Mouse (Mus musculus) heart, embryonic 16.5 days (tissue): ENCODE results near the gene Bcl2a1b. TPM values are rescaled to one million over a fixed set of nuclear protein-coding genes. Genes with fewer than 3 reads are reported as not detected.
"Not testable (repeated sequence)": the region's sequence is repeated elsewhere in the genome, so short reads cannot be mapped to it uniquely, and the experiment has no call there.

Source experiments
- ATAC-seq: fragments of 200-750 bp; cut with Nextera tagmentation; replicated peaks from 2 replicates; pipeline ENCODE4 v1.8.0; 2017; ENCODE audit warnings: moderate number of reproducible peaks; ENCODE audit not compliant: insufficient read depth, low FRiP score; ENCODE audit errors: extremely low read depth
- H3K27ac ChIP-seq: fragments of 300-500 bp; sonication (generic); 2 replicates; pipeline ENCODE4 v1.5.1; 2014; ENCODE audit warnings: mild to moderate bottlenecking, low read length, control low read depth, moderate library complexity
- H3K27me3 ChIP-seq: fragments of 300-500 bp; sonication (generic); 2 replicates; pipeline ENCODE4 v1.6.1; 2014; ENCODE audit warnings: low read length, mixed read lengths; ENCODE audit not compliant: control insufficient read depth, insufficient read depth
- H3K36me3 ChIP-seq: fragments of 300-500 bp; sonication (generic); 2 replicates; pipeline ENCODE4 v1.6.1; 2014; ENCODE audit not compliant: control insufficient read depth, insufficient read depth
- H3K4me1 ChIP-seq: fragments of 300-500 bp; sonication (generic); 2 replicates; pipeline ENCODE4 v1.6.1; 2014; ENCODE audit warnings: low read length, mixed read lengths; ENCODE audit not compliant: control insufficient read depth, insufficient read depth
- H3K4me2 ChIP-seq: fragments of 300-500 bp; sonication (generic); 2 replicates; pipeline ENCODE4 v1.6.1; 2014; ENCODE audit warnings: low read depth, mild to moderate bottlenecking, control low read depth, low read length
- H3K4me3 ChIP-seq: fragments of 300-500 bp; sonication (generic); 2 replicates; pipeline ENCODE4 v1.5.1; 2014; ENCODE audit warnings: mild to moderate bottlenecking, control low read depth, low read length
- H3K9ac ChIP-seq: fragments of 300-500 bp; sonication (generic); 2 replicates; pipeline ENCODE4 v1.6.1; 2014; ENCODE audit warnings: low read length, control low read depth
- H3K9me3 ChIP-seq: fragments of 300-500 bp; sonication (generic); replicated peaks from 2 replicates; pipeline ENCODE4 v1.6.1; 2016; ENCODE audit warnings: low read length; ENCODE audit not compliant: control insufficient read depth
- WGBS: fragments of 180-500 bp; shearing (Covaris S2); extraction: QIAGEN DNeasy Blood & Tissue Kit; methylation state at CpG from one replicate; pipeline ENCODE4 v1.1.7; 2014; 5-methylcytosine and 5-hydroxymethylcytosine counted together
- polyA plus RNA-seq: library from polyadenylated mRNA; unstranded; fragments of >200 nt; fragmentation: Nextera tagmentation; extraction: Ambion mirVana; gene quantifications from 2 replicates; pipeline ENCODE4 v1.2.1, GENCODE M21; 2015

Gene Bcl2a1b
- polyA plus RNA-seq, 1 experiment from 2014 or later: 4.6 TPM

- H3K9ac ChIP-seq: peak within 1 kb of the TSS; percentile 38
- peak; percentile 56; the same call in 1 of the 2 replicates for ATAC-seq
- not testable (repeated sequence) for H3K4me1 ChIP-seq, H3K9me3 ChIP-seq, H3K36me3 ChIP-seq, H3K27me3 ChIP-seq
- peak within 1 kb of the TSS; percentile 41 for H3K4me3 ChIP-seq
- peak within 1 kb of the TSS; percentile 71 for H3K27ac ChIP-seq
- 25% methylated on average over 9 of the region's 12 CpGs for WGBS
- H3K4me2 ChIP-seq: peak within 1 kb of the TSS; percentile 59
Measured at GRCm38 (mm10) chr9:89210353-89211064, 11.5 kb downstream of the Bcl2a1b start, which contains the start of gene Mthfs. Gene Mthfs, plus strand, starts transcription at chr9:89210676.

GRCm38 (mm10) chr9:89211065-89211858, 12.3 kb downstream of the Bcl2a1b start:
- 2% methylated on average over 16 of the region's 44 CpGs for WGBS
- not testable (repeated sequence) for H3K9me3 ChIP-seq, H3K36me3 ChIP-seq, H3K27me3 ChIP-seq, H3K4me1 ChIP-seq
- peak; percentile 94 for ATAC-seq
- peak overlapping the region; percentile 34; the same call in 1 of the 2 replicates for H3K9ac ChIP-seq
- H3K27ac ChIP-seq: peak overlapping the region; percentile 65
- peak overlapping the region; percentile 38 for H3K4me3 ChIP-seq
- H3K4me2 ChIP-seq: peak overlapping the region; percentile 59

- not testable (repeated sequence) for H3K27ac ChIP-seq, H3K36me3 ChIP-seq, H3K9me3 ChIP-seq, H3K27me3 ChIP-seq, H3K4me2 ChIP-seq, H3K4me1 ChIP-seq, H3K4me3 ChIP-seq, H3K9ac ChIP-seq
- ATAC-seq: 0 out of 2 replicates have a peak, but pooled peaks have one; percentile 24
- WGBS: 31% methylated on average over 1 of the region's 1 CpGs
Measured at GRCm38 (mm10) chr9:89212428-89212827, 13.4 kb downstream of the Bcl2a1b start.

- 85% methylated on average over 4 of the region's 4 CpGs for WGBS
- not testable (repeated sequence) for H3K27me3 ChIP-seq, ATAC-seq, H3K36me3 ChIP-seq, H3K4me2 ChIP-seq, H3K4me3 ChIP-seq, H3K9ac ChIP-seq, H3K4me1 ChIP-seq, H3K27ac ChIP-seq, H3K9me3 ChIP-seq
Measured at GRCm38 (mm10) chr9:89218174-89218573, 19.2 kb downstream of the Bcl2a1b start.

- 90% methylated on average over 3 of the region's 4 CpGs for WGBS
- not testable (repeated sequence) for H3K36me3 ChIP-seq, ATAC-seq, H3K9me3 ChIP-seq, H3K4me1 ChIP-seq, H3K4me2 ChIP-seq, H3K27me3 ChIP-seq, H3K4me3 ChIP-seq, H3K9ac ChIP-seq, H3K27ac ChIP-seq
Measured at GRCm38 (mm10) chr9:89219668-89220067, 20.7 kb downstream of the Bcl2a1b start.

- H3K4me1 ChIP-seq, H3K9ac ChIP-seq, H3K4me2 ChIP-seq, H3K9me3 ChIP-seq, H3K36me3 ChIP-seq, H3K4me3 ChIP-seq, H3K27me3 ChIP-seq, ATAC-seq, H3K27ac ChIP-seq: not testable (repeated sequence)
- 86% methylated on average over 6 of the region's 6 CpGs for WGBS
Measured at GRCm38 (mm10) chr9:89220704-89221287, 21.8 kb downstream of the Bcl2a1b start.

- no peak overlapping the region for H3K9ac ChIP-seq
- H3K27me3 ChIP-seq: no peaks in the 10 kb centered on the region
- no peak overlapping the region for H3K4me3 ChIP-seq
- 47% methylated on average over 4 of the region's 4 CpGs for WGBS
- no peak overlapping the region for H3K4me2 ChIP-seq
- H3K27ac ChIP-seq: no peak overlapping the region
- H3K4me1 ChIP-seq: no peaks in the 10 kb centered on the region
- no peaks in the 10 kb centered on the region for H3K36me3 ChIP-seq
- H3K9me3 ChIP-seq: no peaks in the 10 kb centered on the region
- no peak for ATAC-seq
Measured at GRCm38 (mm10) chr9:89226071-89226470, 27.1 kb downstream of the Bcl2a1b start.

- H3K36me3 ChIP-seq: no peaks in the 10 kb centered on the region
- ATAC-seq: no peak
- H3K4me2 ChIP-seq: no peak overlapping the region
- WGBS: 84% methylated on average over 7 of the region's 7 CpGs
- H3K27ac ChIP-seq: no peak overlapping the region
- H3K4me1 ChIP-seq: no peaks in the 10 kb centered on the region
- H3K27me3 ChIP-seq: no peaks in the 10 kb centered on the region
- no peak overlapping the region for H3K9ac ChIP-seq
- no peaks in the 10 kb centered on the region for H3K9me3 ChIP-seq
- H3K4me3 ChIP-seq: no peak overlapping the region
Measured at GRCm38 (mm10) chr9:89228122-89228521, 29.1 kb downstream of the Bcl2a1b start.
